Mouse (Mus musculus) granulocyte monocyte progenitor cell, adult 5-6 weeks (primary cell): ENCODE measurements around the gene Brpf3. TPM values are rescaled to one million over a fixed set of nuclear protein-coding genes. Genes with fewer than 3 reads are reported as not detected.

Experiments used
- ATAC-seq: replicated peaks from 2 replicates; pipeline ENCODE4 v1.8.0; 2016; ENCODE audit warnings: mild to moderate bottlenecking, moderate TSS enrichment, inconsistent platforms; ENCODE audit not compliant: poor library complexity, severe bottlenecking
- total RNA-seq, 2 experiments: library from RNA; stranded (forward) in 1 of 2; stranded (reverse) in 1 of 2; fragments of 200-712, 200-1000 nt in 1 of 2; fragments of >200 nt in 1 of 2; fragmentation: Nextera tagmentation in 1 of 2; gene quantifications; 2 replicates each; pipeline ENCODE4 v1.2.3; 2014 to 2017

Gene Brpf3
- total RNA-seq, 2 experiments from 2014 or later: 15.2 to 39.0 TPM

DNA sequence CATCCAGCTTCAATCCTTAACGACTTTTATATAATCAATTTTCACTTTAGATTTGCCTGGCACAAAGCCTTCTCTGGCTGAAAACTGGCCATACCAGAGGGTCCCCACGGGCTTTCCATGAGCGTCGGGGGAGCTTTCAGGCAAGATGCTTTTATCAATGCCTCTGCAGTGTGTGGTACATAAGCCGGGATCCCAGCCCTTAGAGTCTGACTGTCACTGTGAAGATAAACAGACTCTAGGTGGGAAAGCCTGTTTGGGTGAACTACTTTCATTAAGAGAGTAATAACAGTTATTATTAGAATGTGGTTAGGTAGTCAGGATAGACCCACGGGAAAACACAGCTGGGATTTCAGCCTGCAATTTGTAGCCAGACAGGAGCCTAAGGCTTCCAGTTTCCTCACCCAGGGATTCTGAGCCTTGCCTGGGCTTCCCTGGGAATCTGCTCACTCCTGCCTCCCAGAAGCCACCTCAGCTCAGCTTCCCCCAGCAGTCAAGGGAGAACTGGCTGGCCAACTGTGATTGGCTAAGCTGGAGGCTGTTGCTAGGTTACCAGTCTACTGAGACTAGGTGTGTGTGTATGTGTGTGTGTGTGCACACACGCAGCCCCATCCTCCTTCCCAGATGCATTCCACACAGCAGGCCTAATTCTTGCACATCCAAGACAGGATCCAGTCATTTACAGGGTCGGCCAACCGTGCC lies 68.7 kb downstream of the Brpf3 start:
- ATAC-seq: no peak

DNA sequence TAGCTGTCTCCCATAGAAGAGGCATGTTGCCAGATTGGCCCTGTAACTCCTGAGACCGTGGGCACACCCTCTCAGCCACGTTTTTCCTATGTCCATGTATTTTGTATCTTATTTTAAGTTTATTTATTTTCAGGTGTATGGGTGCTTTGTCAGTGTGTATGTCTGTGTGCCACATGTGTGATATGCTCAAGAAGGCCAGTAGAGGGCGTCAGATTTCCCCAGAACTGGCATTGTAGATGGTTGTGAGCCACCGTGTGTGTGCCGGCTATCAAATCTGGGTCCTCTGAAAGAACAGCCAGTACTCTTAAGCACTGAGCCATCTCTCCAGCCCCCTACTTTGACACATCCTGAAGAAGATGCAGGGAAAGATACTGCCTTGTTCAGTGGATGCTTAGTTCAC lies 69.5 kb downstream of the Brpf3 start:
- ATAC-seq: no peak

DNA sequence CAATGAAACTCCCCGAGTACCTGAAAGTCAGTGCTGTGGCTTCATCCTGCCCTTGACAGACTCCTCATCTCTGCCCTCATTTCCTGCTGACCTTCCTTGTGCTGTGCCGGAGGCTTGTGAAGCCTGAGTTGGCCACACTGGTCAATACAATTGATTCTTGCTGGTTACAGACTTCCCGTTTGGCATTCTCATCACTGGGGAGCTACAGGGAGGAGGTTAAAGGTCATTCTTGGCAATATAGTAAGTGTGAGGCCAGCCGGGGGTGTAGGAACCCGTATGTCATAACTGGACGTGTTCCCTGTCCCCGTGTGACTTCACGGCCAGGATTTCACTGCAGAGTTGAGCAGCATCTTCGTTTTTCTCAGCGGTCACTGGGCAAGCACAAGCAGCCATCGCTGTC lies 70.9 kb downstream of the Brpf3 start:
- ATAC-seq: no peak

DNA sequence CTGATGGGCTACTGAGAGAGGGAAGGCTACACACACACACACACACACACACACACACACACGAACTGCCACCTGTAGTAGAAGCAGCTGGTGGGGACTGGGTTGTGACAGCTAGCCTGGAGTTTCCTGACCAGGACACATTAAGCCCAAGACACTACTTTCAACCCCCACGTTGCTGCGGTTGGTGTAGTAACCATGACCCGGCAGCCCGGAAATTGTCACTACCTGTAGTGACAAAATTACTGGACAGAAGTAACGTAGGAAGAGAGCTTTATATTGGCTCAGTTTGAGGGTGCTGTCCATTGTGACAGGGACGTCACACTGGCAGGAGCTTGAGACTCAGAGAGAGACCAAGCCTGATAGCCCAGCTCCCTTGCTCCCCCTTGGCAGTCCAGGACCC lies 71.4 kb downstream of the Brpf3 start:
- no peak for ATAC-seq

DNA sequence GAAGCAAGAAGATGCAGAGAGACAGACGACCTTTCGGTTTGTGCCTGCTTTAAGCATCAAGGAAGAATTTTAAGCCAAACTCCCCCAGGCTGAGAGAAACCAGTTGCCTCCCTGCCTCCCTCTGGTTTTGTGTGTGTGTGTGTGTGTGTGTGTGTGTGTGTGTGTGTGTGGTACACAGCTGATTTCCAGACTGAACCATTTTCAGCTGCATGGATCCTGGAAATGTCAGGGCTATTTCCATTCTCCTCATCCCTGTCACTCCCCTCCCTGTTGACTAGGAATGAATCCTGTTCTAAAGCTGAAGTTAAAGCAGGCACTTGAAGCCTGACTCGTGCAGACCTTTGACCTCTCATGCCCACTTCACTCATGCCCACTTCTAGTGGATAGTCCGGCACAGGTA lies 73.3 kb downstream of the Brpf3 start:
- no peak for ATAC-seq

DNA sequence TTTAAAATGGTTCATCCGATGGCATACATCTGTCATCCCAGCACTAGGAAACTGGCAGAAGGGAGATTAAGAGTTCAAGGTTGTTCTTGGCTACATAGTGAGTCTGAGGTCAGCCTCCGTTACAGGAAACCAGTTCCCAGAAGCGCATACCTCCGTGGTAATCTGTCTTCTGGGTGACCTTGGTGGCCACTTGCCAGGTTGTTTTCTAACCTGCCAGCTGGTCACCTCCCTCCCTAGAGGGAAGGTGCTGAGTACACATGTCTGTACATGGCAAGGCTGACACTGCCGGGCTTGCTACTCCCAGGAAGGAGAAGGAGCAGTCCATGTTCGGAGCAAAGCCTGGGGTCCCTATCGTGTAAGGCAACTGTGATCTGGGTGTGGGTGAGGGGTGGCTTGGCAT lies 73.9 kb downstream of the Brpf3 start:
- no peak for ATAC-seq

DNA sequence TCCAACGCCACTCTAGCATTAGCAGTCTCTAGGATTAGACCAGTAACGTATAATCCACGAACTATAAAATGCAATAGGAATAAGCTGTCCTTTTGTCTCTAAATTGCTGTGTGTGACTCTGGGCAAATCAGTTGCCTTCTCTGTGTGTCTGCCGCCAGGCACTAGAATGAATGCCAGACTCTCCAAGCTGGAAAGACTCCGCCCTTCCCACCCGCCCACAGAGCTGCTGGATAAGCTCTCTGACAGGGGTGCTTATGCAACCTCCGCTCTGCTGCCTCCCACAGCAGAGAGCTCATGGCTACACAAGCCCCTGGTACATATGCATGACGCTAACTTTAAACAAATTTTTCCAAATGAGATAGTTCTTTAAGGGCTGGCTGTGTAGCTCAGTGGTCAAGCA lies 74.4 kb downstream of the Brpf3 start:
- ATAC-seq: peak; percentile 45; the same call in 1 of the 2 replicates

DNA sequence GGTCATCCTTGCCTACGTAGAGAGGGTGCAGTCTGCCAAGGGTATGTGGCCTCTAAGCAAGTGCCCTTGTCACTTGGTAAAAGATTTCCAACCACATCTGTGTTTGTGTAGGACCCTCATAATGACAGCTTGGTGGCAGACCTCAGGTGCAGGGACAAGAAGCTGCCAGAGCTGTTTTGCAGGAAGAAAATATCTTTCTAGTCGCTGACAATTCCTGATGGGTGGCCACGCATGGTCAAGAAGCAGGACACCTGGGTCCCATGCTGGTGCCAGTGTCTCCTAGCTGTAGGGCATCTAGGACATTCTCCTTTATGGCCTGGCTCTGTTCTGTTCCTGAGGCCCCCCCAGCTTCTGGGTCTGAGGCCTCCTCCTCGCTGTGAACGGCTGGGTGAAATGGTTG lies 75.4 kb downstream of the Brpf3 start:
- ATAC-seq: no peak

DNA sequence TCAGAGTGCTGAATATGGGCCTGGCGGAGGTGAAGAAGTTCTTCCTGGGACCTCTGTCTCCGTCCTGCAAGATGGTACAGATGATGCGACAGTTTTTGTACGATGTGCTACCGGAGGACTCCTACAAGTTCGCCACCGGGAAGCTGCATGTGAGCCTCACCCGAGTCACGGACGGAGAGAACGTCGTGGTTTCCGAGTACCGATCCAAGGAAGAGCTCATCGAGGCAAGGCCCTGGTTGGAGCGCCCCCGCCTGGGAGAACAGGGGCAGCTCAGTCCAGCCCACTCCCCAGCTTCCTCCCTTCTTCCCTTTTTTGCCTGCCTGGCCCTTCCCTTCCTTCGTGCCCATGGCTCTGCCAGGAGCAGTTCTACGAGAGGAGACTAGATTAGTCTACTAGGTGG lies 75.9 kb downstream of the Brpf3 start:
- ATAC-seq: peak; percentile 65

DNA sequence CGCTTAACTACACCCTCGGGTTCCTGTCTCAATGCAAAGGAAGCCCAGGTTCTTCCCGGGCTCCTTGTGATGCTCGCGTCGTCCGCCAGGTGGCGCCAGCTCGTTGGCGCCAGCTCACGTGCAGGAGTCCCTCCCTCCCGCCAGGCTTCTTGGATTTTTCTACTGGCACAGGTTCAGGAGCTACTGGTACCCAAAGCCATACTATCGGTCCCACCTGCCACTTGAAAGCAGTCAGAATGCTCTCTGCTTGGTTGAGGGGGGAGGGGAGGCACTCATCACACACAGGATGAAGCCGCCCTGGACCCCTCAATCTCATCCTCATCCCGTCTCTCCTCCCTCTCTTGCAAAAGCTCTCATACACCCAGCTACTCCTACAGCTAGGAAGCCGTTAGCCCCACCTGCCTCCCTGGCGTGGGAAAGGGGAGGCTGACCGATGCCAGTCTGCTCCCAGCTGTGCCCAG lies 79.1 kb downstream of the Brpf3 start:
- ATAC-seq: peak; percentile 42

DNA sequence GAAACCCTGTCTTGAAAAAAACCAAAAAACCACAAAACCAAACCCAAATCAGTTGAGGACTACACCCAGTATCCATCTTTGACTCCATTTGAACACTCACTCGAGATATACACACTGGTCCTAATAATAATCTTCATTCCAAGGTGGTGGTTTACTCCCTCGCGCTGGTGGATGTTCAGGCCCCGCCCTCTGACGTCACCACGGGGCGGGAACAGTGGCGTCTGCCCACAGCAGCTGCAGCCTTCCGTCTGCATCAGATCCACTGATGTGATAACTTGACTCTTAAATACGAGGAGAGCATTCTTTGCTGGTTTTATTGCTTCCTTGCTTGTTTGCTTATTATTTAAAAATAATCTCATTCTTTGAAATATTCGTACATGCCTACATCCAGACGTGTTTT lies 81.4 kb downstream of the Brpf3 start:
- peak; percentile 75 for ATAC-seq

DNA sequence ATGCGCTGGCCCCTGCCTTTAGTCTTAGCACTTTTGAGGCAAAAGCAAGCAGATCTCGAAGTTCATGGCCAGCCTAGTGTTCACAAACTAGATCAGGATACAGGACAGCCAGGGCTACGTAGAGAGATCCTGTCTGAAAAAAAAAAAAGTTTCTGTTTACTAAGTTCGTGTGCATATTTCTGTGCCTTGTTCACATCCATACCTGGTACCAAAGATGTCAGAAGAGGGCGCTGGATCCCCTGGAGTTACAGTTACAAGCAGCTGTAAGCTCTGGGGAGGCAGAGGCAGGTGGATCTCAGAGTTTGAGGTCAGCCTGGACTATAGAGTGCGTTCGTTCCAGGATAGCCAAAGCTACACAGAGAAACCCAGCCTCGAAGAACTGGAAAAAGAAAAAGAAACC lies 81.9 kb downstream of the Brpf3 start:
- ATAC-seq: no peak

DNA sequence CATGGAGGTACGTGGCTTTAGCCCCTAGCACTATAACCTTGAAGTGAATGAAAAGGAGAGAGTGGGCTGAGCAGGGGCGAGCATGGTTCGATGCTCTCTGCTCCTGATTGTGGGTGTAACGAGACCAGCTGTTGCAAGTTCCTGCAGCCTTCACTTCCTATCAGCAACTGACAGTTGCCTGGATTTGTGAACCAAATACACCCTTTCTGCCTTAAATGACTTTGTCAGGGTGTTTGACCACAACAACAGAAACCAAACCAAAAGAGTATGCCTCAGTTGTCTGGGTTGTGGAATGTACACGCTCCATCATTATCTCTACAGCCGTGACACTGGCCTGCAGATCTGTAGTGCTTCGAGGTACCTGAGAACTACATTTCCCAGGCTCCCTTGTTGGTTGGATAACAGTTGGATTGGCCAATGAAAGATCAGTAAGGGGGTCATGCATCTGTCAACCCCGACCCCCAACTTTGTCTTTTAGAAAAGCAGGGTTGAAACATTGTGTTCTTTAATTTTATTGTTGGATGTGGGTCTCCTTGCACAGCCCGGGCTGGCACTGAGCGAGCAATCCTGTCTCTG lies 83.1 kb downstream of the Brpf3 start:
- ATAC-seq: peak; percentile 45; the same call in 1 of the 2 replicates

DNA sequence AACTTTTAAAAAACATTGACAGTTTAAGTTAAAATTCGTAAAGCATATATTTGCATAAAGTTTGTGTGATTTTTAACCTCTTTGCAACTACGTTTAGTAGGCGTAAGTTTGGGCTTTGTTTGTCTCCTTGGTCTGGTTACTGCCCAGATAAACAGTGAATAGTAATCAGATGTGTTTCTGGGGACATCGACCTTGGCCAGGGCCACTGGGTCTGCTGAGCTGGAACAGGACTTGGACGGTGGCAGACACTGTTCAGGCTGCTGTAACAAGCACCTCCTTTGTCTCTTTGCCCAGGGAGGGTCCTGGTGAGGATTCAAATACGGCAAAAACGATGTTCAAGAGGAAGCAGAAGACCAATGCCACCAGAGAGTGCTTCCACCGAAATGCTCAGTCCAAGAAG lies 84.3 kb downstream of the Brpf3 start:
- ATAC-seq: no peak

DNA sequence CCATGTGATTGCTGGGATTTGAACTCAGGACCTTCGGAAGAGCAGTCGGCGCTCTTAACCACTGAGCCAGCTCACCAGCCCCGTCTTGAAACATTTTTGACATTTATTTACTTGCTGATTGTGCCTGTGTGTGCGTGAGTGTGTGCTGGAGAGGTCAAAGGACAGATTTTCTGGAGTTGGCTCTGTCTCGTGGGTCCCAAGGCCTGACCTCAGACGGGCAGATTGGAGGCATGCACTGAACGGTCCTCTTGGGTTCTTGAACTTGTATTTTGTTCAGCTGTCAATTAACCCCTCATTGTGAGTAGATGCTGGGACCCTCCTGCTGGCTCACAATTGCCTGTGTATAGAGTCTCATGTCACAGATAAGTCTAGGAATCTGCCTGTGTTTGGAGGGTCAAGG lies 85.4 kb downstream of the Brpf3 start:
- no peak for ATAC-seq

Other genes with a start within 250 kb of the Brpf3 start
- gene Clps, start 240.3 kb upstream of the Brpf3 start, total RNA-seq (2014; fragmentation: Nextera tagmentation): not detected in 2 replicates
- gene Clps, start 240.3 kb upstream of the Brpf3 start, total RNA-seq (2017): not detected in 2 replicates
- not detected in 2 replicates for gene Lhfpl5, start 225.4 kb upstream of the Brpf3 start, total RNA-seq (2014; fragmentation: Nextera tagmentation)
- gene Lhfpl5, start 225.4 kb upstream of the Brpf3 start, total RNA-seq (2017): not detected in 2 replicates
- 125 and 178 TPM in 2 replicates for gene Srpk1, start 178.4 kb upstream of the Brpf3 start, total RNA-seq (2014; fragmentation: Nextera tagmentation)
- gene Srpk1, start 178.4 kb upstream of the Brpf3 start, total RNA-seq (2017): 129 and 150 TPM in 2 replicates
- gene Slc26a8, start 110.9 kb upstream of the Brpf3 start, total RNA-seq (2014; fragmentation: Nextera tagmentation): 3.8 TPM in 1 of 2 replicates, not detected in the other
- gene Slc26a8, start 110.9 kb upstream of the Brpf3 start, total RNA-seq (2017): 0.93 and 2.5 TPM in 2 replicates
- gene Mapk14, start 109.8 kb upstream of the Brpf3 start, total RNA-seq (2014; fragmentation: Nextera tagmentation): 123 and 141 TPM in 2 replicates
- gene Mapk14, start 109.8 kb upstream of the Brpf3 start, total RNA-seq (2017): 101 and 156 TPM in 2 replicates
- 10.5 and 19.9 TPM in 2 replicates for gene AC170998.1, start 75.0 kb upstream of the Brpf3 start, total RNA-seq (2014; fragmentation: Nextera tagmentation)
- 1.3 and 3.2 TPM in 2 replicates for gene AC170998.1, start 75.0 kb upstream of the Brpf3 start, total RNA-seq (2017)
- gene Mapk13, start 31.8 kb upstream of the Brpf3 start, total RNA-seq (2014; fragmentation: Nextera tagmentation): 1.8 and 2.0 TPM in 2 replicates
- 0.88 and 3.4 TPM in 2 replicates for gene Mapk13, start 31.8 kb upstream of the Brpf3 start, total RNA-seq (2017)
- not detected in 2 replicates for gene Pnpla1, start 57.3 kb downstream of the Brpf3 start, total RNA-seq (2014; fragmentation: Nextera tagmentation)
- gene Pnpla1, start 57.3 kb downstream of the Brpf3 start, total RNA-seq (2017): under 0.01 and 0.13 TPM in 2 replicates
- 1.8 and 2.6 TPM in 2 replicates for gene 4930539E08Rik, start 114.2 kb downstream of the Brpf3 start, total RNA-seq (2014; fragmentation: Nextera tagmentation)
- gene 4930539E08Rik, start 114.2 kb downstream of the Brpf3 start, total RNA-seq (2017): 1.2 and 1.5 TPM in 2 replicates
- gene Pxt1, start 142.8 kb downstream of the Brpf3 start, total RNA-seq (2014; fragmentation: Nextera tagmentation): not detected in 2 replicates
- not detected in 2 replicates for gene Pxt1, start 142.8 kb downstream of the Brpf3 start, total RNA-seq (2017)
- 99.8 and 132 TPM in 2 replicates for gene Kctd20, start 150.9 kb downstream of the Brpf3 start, total RNA-seq (2014; fragmentation: Nextera tagmentation)
- 146 and 162 TPM in 2 replicates for gene Kctd20, start 150.9 kb downstream of the Brpf3 start, total RNA-seq (2017)
- 99.0 and 116 TPM in 2 replicates for gene Stk38, start 206.9 kb downstream of the Brpf3 start, total RNA-seq (2014; fragmentation: Nextera tagmentation)
- gene Stk38, start 206.9 kb downstream of the Brpf3 start, total RNA-seq (2017): 51.6 and 58.2 TPM in 2 replicates
- 474 and 486 TPM in 2 replicates for gene Srsf3, start 231.5 kb downstream of the Brpf3 start, total RNA-seq (2014; fragmentation: Nextera tagmentation)
- gene Srsf3, start 231.5 kb downstream of the Brpf3 start, total RNA-seq (2017): 734 and 859 TPM in 2 replicates